Mouse (Mus musculus): ENCODE results near the gene Arhgef28. TPM values are rescaled to one million over a fixed set of nuclear protein-coding genes. Genes with fewer than 3 reads are reported as not detected.

Arhgef28 gene
- polyA plus RNA-seq, 1 experiment from 2014 or later, result 10.7 TPM

GRCm38 (mm10) chr13:98152759-98153158 lies 53.5 kb downstream of the Arhgef28 start:
- ATAC-seq (replicated peaks; ENCODE audit: insufficient number of reproducible peaks, insufficient read depth, low FRiP score, low read depth), result no peak
- WGBS, result 53% methylated on average over 8 of the region's 8 CpGs
- no peak overlapping the region for H3K4me3 ChIP-seq
- H3K9me3 ChIP-seq (replicated peaks), result no peaks in the 10 kb centered on the region
- no peak overlapping the region for H3K27ac ChIP-seq
- no peak overlapping the region for H3K4me2 ChIP-seq
- H3K4me1 ChIP-seq (replicated peaks), result peaks cover 21% of the 10 kb centered on the region
- no peaks in the 10 kb centered on the region for H3K27me3 ChIP-seq
- no peaks in the 10 kb centered on the region for H3K36me3 ChIP-seq
- H3K9ac ChIP-seq, result no peak overlapping the region

DNA sequence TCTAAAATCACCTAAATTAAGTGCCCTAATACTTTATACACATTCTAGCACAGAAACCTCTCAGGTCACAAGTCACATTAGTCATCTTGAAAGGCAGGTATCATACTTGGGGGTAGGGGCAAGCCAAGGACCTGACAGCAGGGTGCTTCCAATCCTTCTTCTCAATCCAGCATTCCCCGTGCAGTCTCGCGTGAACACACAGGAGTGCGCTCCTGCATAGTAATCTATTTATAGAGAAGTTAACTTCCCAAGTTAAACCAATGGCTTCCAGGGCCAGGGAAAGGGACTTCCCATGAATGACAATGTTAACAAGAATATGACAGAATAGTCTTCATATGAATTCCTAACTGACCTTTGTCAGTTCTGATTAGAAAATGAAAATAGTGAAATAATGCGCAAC lies 58.7 kb downstream of the Arhgef28 start:
- no peak overlapping the region for H3K27ac ChIP-seq
- H3K4me1 ChIP-seq (replicated peaks), result peaks cover 15% of the 10 kb centered on the region; the same call in 1 of the 2 replicates
- ATAC-seq (replicated peaks; ENCODE audit: insufficient number of reproducible peaks, insufficient read depth, low FRiP score, low read depth), result no peak
- WGBS, result 53% methylated on average over 5 of the region's 5 CpGs
- no peak overlapping the region for H3K4me3 ChIP-seq
- H3K36me3 ChIP-seq, result no peaks in the 10 kb centered on the region
- no peaks in the 10 kb centered on the region for H3K9me3 ChIP-seq (replicated peaks)
- no peaks in the 10 kb centered on the region for H3K27me3 ChIP-seq
- no peak overlapping the region for H3K9ac ChIP-seq
- H3K4me2 ChIP-seq, result no peak overlapping the region

DNA sequence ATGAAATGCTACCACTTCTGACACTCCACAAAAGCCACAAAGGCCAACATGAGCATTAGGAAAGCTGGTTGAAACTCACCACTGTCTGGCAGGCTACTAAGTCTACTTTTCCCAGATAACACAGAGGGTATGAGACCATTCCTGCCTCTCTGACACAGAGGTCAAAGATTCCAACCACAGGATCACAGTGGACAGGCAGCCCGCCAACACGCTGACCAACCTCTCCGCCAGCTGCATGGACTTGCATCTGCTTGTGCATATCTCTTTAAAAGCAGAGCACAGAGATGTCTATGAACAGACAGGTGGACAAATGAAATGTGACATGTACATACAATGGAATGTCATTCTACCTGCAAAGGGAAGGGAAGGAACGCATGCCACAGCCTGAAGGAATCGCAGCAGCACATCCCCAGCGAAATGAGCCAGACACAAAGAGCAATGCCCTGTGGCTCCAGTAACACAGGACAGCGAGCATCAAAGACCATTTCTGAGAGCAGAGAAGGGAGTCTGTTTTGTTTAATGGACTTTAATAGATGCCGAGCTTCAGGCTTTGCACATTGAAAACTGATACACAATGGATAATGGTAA lies 59.6 kb downstream of the Arhgef28 start:
- Histone ChIP-seq H3K9me3 (replicated peaks) (no peaks in the 10 kb centered on the region), H3K27ac (no peak overlapping the region), H3K4me1 (replicated peaks) (peaks cover 14% of the 10 kb centered on the region; the same call in 1 of the 2 replicates), H3K4me3 (no peak overlapping the region), H3K27me3 (no peaks in the 10 kb centered on the region), H3K9ac (no peak overlapping the region), H3K4me2 (no peak overlapping the region), H3K36me3 (no peaks in the 10 kb centered on the region)
- 78% methylated on average over 8 of the region's 8 CpGs for WGBS
- ATAC-seq (replicated peaks; ENCODE audit: insufficient number of reproducible peaks, insufficient read depth, low FRiP score, low read depth), result no peak

- no peak overlapping the region for H3K4me2 ChIP-seq
- H3K27me3 ChIP-seq, result no peaks in the 10 kb centered on the region
- WGBS, result 80% methylated on average over 7 of the region's 7 CpGs
- H3K4me1 ChIP-seq (replicated peaks), result peaks cover 14% of the 10 kb centered on the region; the same call in 1 of the 2 replicates
- no peak overlapping the region for H3K27ac ChIP-seq
- no peak for ATAC-seq (replicated peaks; ENCODE audit: insufficient number of reproducible peaks, insufficient read depth, low FRiP score, low read depth)
- H3K4me3 ChIP-seq, result no peak overlapping the region
- no peaks in the 10 kb centered on the region for H3K9me3 ChIP-seq (replicated peaks)
- no peak overlapping the region for H3K9ac ChIP-seq
- H3K36me3 ChIP-seq, result no peaks in the 10 kb centered on the region
Measured at GRCm38 (mm10) chr13:98145310-98145709, 60.9 kb downstream of the Arhgef28 start.

GRCm38 (mm10) chr13:98143000-98143399 lies 63.2 kb downstream of the Arhgef28 start:
- Histone ChIP-seq H3K36me3 (no peaks in the 10 kb centered on the region), H3K27me3 (no peaks in the 10 kb centered on the region), H3K4me2 (no peak overlapping the region), H3K4me3 (no peak overlapping the region), H3K9ac (no peak overlapping the region), H3K4me1 (replicated peaks) (0 out of 2 replicates have a peak, but pooled peaks cover 6% of the 10 kb centered on the region), H3K9me3 (replicated peaks) (no peaks in the 10 kb centered on the region), H3K27ac (no peak overlapping the region)
- WGBS, result 91% methylated on average over 10 of the region's 10 CpGs
- ATAC-seq (replicated peaks; ENCODE audit: insufficient number of reproducible peaks, insufficient read depth, low FRiP score, low read depth), result no peak

GRCm38 (mm10) chr13:98140626-98141025 lies 65.6 kb downstream of the Arhgef28 start:
- 78% methylated on average over 9 of the region's 9 CpGs for WGBS
- Histone ChIP-seq H3K4me3 (no peak overlapping the region), H3K36me3 (no peaks in the 10 kb centered on the region), H3K9me3 (replicated peaks) (no peaks in the 10 kb centered on the region), H3K9ac (no peak overlapping the region), H3K4me2 (no peak overlapping the region), H3K4me1 (replicated peaks) (peaks cover 6% of the 10 kb centered on the region; the same call in 1 of the 2 replicates), H3K27me3 (no peaks in the 10 kb centered on the region), H3K27ac (no peak overlapping the region)
- ATAC-seq (replicated peaks; ENCODE audit: insufficient number of reproducible peaks, insufficient read depth, low FRiP score, low read depth), result no peak

DNA sequence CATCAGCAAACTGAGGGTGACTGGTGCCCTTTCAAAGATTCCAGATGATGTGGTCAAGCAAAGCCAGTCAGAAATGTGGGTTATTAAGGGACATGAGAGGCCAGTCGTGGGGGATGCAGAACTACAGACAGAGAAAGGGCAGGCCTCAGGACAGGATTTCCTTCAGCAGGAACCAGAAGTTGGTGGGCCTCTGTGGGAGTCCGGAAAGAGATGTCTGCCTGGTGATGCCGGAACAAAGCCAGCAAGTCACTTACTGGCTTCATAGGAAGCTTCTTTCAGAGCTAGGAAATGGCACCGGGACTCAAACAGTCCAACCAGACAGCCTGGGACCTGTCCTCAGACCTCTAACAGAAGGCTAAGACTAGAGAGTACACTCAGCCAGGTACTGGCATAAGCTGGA lies 67.5 kb downstream of the Arhgef28 start:
- no peak overlapping the region; the same call in 1 of the 2 replicates for H3K27ac ChIP-seq
- WGBS, result 67% methylated on average over 4 of the region's 4 CpGs

GRCm38 (mm10) chr13:98135890-98136555 lies 70.2 kb downstream of the Arhgef28 start:
- H3K4me3 ChIP-seq, result no peak overlapping the region
- no peak overlapping the region for H3K27ac ChIP-seq
- no peak overlapping the region for H3K9ac ChIP-seq
- no peaks in the 10 kb centered on the region for H3K27me3 ChIP-seq
- 41% methylated on average over 12 of the region's 12 CpGs for WGBS
- no peak for ATAC-seq (replicated peaks; ENCODE audit: insufficient number of reproducible peaks, insufficient read depth, low FRiP score, low read depth)
- H3K4me2 ChIP-seq, result no peak overlapping the region
- H3K36me3 ChIP-seq, result no peaks in the 10 kb centered on the region
- H3K9me3 ChIP-seq (replicated peaks), result no peaks in the 10 kb centered on the region
- peaks cover 6% of the 10 kb centered on the region; the same call in 1 of the 2 replicates for H3K4me1 ChIP-seq (replicated peaks)

More for the DNA sequence above, 67.5 kb downstream of the Arhgef28 start:
- no peak for ATAC-seq (replicated peaks; ENCODE audit: insufficient number of reproducible peaks, insufficient read depth, low FRiP score, low read depth)
- Histone ChIP-seq H3K9ac (no peak overlapping the region), H3K4me1 (replicated peaks) (peaks cover 6% of the 10 kb centered on the region; the same call in 1 of the 2 replicates), H3K36me3 (no peaks in the 10 kb centered on the region), H3K4me2 (no peak overlapping the region), H3K27me3 (no peaks in the 10 kb centered on the region), H3K4me3 (no peak overlapping the region), H3K9me3 (replicated peaks) (no peaks in the 10 kb centered on the region)

- 76% methylated on average over 5 of the region's 5 CpGs for WGBS
- Histone ChIP-seq H3K4me3 (no peak overlapping the region), H3K9me3 (replicated peaks) (no peaks in the 10 kb centered on the region), H3K4me1 (replicated peaks) (peaks cover 6% of the 10 kb centered on the region; the same call in 1 of the 2 replicates), H3K27ac (no peak overlapping the region), H3K9ac (no peak overlapping the region), H3K27me3 (no peaks in the 10 kb centered on the region), H3K36me3 (no peaks in the 10 kb centered on the region), H3K4me2 (no peak overlapping the region)
- ATAC-seq (replicated peaks; ENCODE audit: insufficient number of reproducible peaks, insufficient read depth, low FRiP score, low read depth), result no peak
Measured at GRCm38 (mm10) chr13:98132951-98133350, 73.3 kb downstream of the Arhgef28 start.

- ATAC-seq (replicated peaks; ENCODE audit: insufficient number of reproducible peaks, insufficient read depth, low FRiP score, low read depth), result no peak
- H3K27me3 ChIP-seq, result no peaks in the 10 kb centered on the region
- WGBS, result 65% methylated on average over 6 of the region's 6 CpGs
Measured at GRCm38 (mm10) chr13:98132264-98132663, 74.0 kb downstream of the Arhgef28 start.

GRCm38 (mm10) chr13:98125666-98126065 lies 80.6 kb downstream of the Arhgef28 start:
- H3K27me3 ChIP-seq, result no peaks in the 10 kb centered on the region
- H3K4me3 ChIP-seq, result no peak overlapping the region
- no peak overlapping the region for H3K4me2 ChIP-seq
- no peak overlapping the region for H3K9ac ChIP-seq
- no peaks in the 10 kb centered on the region for H3K36me3 ChIP-seq
- H3K4me1 ChIP-seq (replicated peaks), result peaks cover 20% of the 10 kb centered on the region
- no peak overlapping the region for H3K27ac ChIP-seq
- no peak for ATAC-seq (replicated peaks; ENCODE audit: insufficient number of reproducible peaks, insufficient read depth, low FRiP score, low read depth)
- WGBS, result 48% methylated on average over 5 of the region's 5 CpGs
- no peaks in the 10 kb centered on the region for H3K9me3 ChIP-seq (replicated peaks)

More at GRCm38 (mm10) chr13:98132264-98132663, 74.0 kb downstream of the Arhgef28 start:
- Histone ChIP-seq H3K9ac (no peak overlapping the region), H3K36me3 (no peaks in the 10 kb centered on the region), H3K9me3 (replicated peaks) (no peaks in the 10 kb centered on the region), H3K4me1 (replicated peaks) (peaks cover 6% of the 10 kb centered on the region), H3K4me3 (no peak overlapping the region), H3K27ac (no peak overlapping the region), H3K4me2 (no peak overlapping the region)
